Mouse (Mus musculus) kidney, embryonic 14.5 days (tissue): ENCODE data around the gene Chgb. TPM values are rescaled to one million over a fixed set of nuclear protein-coding genes. Genes with fewer than 3 reads are reported as not detected.

Source experiments
- ATAC-seq: fragments of 200-750 bp; cut with Nextera tagmentation; 2 replicates; pipeline ENCODE4 v1.8.0; 2017; ENCODE audit warnings: moderate number of reproducible peaks, mild to moderate bottlenecking, moderate TSS enrichment, moderate library complexity; ENCODE audit not compliant: low FRiP score, low TSS enrichment
- H3K27ac ChIP-seq: fragments of 300-500 bp; sonication (generic); 2 replicates; pipeline ENCODE4 v1.5.1; 2014; ENCODE audit warnings: low read depth, mild to moderate bottlenecking, low read length, moderate library complexity, mixed read lengths
- H3K27me3 ChIP-seq: fragments of 300-500 bp; sonication (generic); 2 replicates; pipeline ENCODE4 v1.6.1; 2014; ENCODE audit warnings: mild to moderate bottlenecking, low read length; ENCODE audit not compliant: control insufficient read depth, insufficient read depth
- H3K36me3 ChIP-seq: fragments of 300-500 bp; sonication (generic); 2 replicates; pipeline ENCODE4 v1.6.1; 2014; ENCODE audit warnings: low read length, mixed read lengths; ENCODE audit not compliant: control insufficient read depth, insufficient read depth
- H3K4me1 ChIP-seq: fragments of 300-500 bp; sonication (generic); 2 replicates; pipeline ENCODE4 v1.6.1; 2014; ENCODE audit warnings: low read length, mixed read lengths; ENCODE audit not compliant: control insufficient read depth, insufficient read depth
- H3K4me2 ChIP-seq: fragments of 300-500 bp; sonication (generic); replicated peaks from 2 replicates; pipeline ENCODE4 v1.6.1; 2014; ENCODE audit warnings: low read depth, mild to moderate bottlenecking, low read length
- H3K4me3 ChIP-seq: fragments of 300-500 bp; sonication (generic); 2 replicates; pipeline ENCODE4 v1.5.1; 2014; ENCODE audit warnings: mild to moderate bottlenecking, low read length
- H3K9ac ChIP-seq: fragments of 300-500 bp; sonication (generic); 2 replicates; pipeline ENCODE4 v1.6.1; 2014; ENCODE audit warnings: low read depth, mild to moderate bottlenecking, low read length, moderate library complexity
- H3K9me3 ChIP-seq: fragments of 300-500 bp; sonication (generic); 2 replicates; pipeline ENCODE4 v1.6.1; 2016; ENCODE audit warnings: low read length; ENCODE audit not compliant: control insufficient read depth
- WGBS: fragments of 180-500 bp; shearing (Covaris S2); extraction: QIAGEN DNeasy Blood & Tissue Kit; methylation state at CpG from one replicate; pipeline ENCODE4 v1.1.7; 2014; 5-methylcytosine and 5-hydroxymethylcytosine counted together
- polyA plus RNA-seq: library from polyadenylated mRNA; unstranded; fragments of >200 nt; fragmentation: Nextera tagmentation; extraction: Ambion mirVana; gene quantifications from 2 replicates; pipeline ENCODE4 v1.2.1, GENCODE M21; 2014

Gene Chgb
- 0.13 and 0.32 TPM in 2 replicates for polyA plus RNA-seq

DNA sequence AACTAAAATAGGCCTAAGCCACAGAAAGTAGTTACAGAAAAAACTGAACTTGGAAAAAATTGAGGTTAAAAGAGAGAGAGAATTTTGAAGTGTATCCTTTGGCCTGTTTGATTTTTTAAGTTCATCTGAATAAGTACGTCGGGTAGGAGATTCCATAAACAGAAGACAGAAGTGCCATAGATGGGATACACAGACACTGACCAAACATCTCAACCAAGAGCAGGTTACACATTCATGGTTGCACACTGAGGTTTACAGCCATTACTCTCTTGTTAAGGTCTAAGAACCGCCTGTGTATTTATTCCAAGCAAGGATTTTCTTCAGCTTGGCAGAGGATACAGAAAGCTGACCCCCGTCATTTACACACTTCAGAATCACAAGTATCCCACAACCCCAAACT, at the start of gene Chgb:
Chgb (plus strand) TSS at position 301 of the 400 bp plus-strand sequence.
- 5% methylated on average over 4 of the region's 4 CpGs for whole genome bisulfite sequencing
- peak within 1 kb of the TSS; percentile 88 for H3K4me2 ChIP-seq
- H3K9me3 ChIP-seq, result no peaks in the 10 kb centered on the region
- H3K4me3 ChIP-seq, result peak within 1 kb of the TSS; percentile 39
- ATAC-seq, result no peak; the same call in 1 of the 2 replicates
- H3K27me3 ChIP-seq, result peaks cover 4% of the 10 kb centered on the region; the same call in 1 of the 2 replicates
- H3K9ac ChIP-seq, result no peak within 1 kb of the TSS
- H3K4me1 ChIP-seq, result no peaks in the 10 kb centered on the region
- no peak within 1 kb of the TSS for H3K27ac ChIP-seq
- H3K36me3 ChIP-seq, result no peaks in the 10 kb centered on the region

DNA sequence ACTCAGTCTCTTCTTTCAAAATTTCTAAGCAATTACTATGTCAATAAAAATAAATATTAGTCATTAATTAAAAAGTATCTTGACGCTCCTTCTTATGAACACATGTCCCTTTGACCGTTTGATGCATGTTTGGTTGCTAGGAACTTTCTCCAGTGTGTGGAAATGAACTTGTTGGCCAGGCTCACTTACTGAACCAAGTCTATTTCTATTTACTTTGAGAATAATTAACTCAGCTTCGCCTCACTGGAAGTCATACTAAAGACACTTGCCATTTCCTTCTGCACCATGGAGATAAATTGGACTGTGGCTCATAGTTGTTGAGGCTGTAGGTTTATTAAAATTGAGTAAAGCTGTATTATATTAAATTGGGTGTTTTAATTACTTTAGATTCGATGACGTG, 48.1 kb upstream of the Chgb start:
- no peaks in the 10 kb centered on the region for H3K27me3 ChIP-seq
- no peaks in the 10 kb centered on the region for H3K4me1 ChIP-seq
- no peak overlapping the region for H3K4me2 ChIP-seq
- 78% methylated on average over 5 of the region's 5 CpGs for whole genome bisulfite sequencing
- H3K36me3 ChIP-seq, result no peaks in the 10 kb centered on the region
- no peak overlapping the region for H3K27ac ChIP-seq
- no peak overlapping the region for H3K4me3 ChIP-seq
- ATAC-seq, result no peak
- no peaks in the 10 kb centered on the region for H3K9me3 ChIP-seq
- no peak overlapping the region for H3K9ac ChIP-seq

DNA sequence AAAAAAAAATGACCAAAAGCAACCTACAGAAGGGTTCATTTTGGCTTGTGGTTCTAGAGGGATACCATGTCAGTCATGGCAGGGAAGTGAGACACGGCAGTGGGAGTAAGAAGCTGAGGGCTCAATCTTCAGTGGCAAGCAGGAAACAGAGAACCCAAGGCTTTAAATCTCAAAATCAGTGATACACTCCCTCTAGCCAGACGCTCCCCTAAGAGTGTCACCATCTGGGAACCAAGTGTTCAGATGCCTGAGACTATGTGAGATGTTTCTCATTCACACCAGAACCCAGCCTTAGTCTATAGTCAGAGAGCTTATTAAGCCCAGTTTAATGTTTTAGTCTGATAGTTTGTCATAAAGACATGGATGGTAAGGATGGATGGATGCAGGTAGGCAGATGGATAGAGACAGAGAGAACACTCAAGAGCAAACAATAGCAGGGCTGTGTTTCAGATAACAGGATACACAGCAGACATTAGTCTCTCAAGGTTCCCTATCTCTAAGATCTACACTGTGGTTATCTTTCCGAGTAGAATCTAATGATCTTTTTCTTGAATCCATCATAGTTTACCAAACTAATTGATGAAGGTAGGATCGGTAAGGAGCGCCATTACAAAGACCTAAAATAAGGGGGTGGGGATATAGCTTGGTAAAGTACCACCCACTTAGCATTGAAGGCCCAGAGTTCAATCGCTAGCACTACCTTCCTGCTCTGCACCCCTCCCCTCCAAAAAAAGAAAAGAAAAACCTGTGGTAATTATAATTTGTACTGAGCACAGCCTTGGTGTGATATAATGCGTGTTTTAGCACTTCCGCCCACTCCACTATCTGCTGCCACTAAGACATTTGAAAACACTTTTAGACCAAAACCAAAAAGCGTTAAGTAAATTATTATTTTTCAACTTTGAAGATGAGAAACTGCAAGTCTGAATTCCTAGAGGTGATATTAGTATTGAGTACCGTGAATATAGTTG, 47.2 kb upstream of the Chgb start:
- H3K9me3 ChIP-seq, result no peaks in the 10 kb centered on the region
- no peaks in the 10 kb centered on the region for H3K27me3 ChIP-seq
- no peaks in the 10 kb centered on the region for H3K36me3 ChIP-seq
- 93% methylated on average over 10 of the region's 10 CpGs for WGBS
- H3K27ac ChIP-seq, result no peak overlapping the region
- no peak overlapping the region for H3K4me2 ChIP-seq
- H3K4me3 ChIP-seq, result no peak overlapping the region
- no peak overlapping the region for H3K9ac ChIP-seq
- H3K4me1 ChIP-seq, result no peaks in the 10 kb centered on the region
- no peak for ATAC-seq

DNA sequence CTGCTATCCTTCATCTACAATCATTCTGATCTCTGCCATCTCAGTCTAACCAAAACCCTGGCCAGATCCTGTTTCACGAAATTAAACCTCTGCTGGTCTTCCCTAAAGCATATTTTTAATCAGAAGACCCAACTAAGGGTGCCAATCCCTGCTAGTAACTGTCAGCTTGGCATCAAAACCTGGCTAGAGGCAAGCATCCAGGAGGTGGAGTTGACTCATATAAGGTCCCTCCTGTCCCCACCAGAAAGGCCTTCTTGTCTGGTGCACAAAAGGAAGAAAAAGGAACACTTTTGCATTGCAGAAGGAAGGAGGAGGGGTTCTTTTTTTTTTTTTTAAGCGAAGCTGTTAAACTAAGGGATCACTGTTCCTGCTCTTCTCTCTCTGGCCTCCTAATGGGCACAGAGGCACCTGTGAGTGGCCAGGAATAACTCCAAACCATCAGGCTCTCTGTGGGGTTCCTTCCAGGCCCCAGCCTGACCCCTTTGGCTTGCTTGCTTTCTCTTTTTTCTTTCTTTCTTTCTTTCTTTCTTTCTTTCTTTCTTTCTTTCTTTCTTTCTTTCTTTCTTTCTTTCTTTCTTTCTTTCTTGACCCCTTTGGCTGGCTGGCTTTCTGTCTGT, 42.2 kb upstream of the Chgb start:
- Histone ChIP-seq H3K4me3 (no peak overlapping the region), H3K9me3 (no peaks in the 10 kb centered on the region), H3K36me3 (no peaks in the 10 kb centered on the region), H3K4me1 (no peaks in the 10 kb centered on the region), H3K9ac (no peak overlapping the region), H3K27ac (no peak overlapping the region), H3K27me3 (no peaks in the 10 kb centered on the region), H3K4me2 (no peak overlapping the region)
- ATAC-seq, result no peak
- 50% methylated on average over 2 of the region's 2 CpGs for WGBS

DNA sequence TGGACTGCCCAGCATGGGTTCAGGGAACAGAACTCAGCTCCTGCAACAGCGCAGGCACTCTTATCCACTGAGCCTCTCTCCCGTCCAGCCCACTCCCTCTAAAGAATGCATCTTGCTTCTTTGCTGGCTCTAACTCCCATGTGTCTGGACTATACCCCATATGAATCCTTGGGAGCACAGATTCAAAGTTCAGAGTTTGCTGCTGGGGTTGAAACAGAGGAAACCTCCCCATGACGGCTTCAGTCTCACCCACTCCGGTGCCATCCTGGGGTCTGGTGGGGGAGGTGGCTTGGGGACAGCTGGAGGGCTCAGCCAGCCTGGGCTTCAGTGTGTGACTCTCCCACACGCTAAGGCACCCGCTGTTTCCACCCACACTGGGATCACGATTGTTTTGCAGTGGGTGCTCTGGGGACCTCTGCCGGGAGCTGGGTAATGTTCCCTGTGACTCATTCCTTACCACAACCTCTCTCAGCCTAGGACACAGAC, 39.2 kb upstream of the Chgb start:
- no peak overlapping the region for H3K9ac ChIP-seq
- H3K27me3 ChIP-seq, result no peaks in the 10 kb centered on the region
- WGBS, result 59% methylated on average over 8 of the region's 8 CpGs
- H3K9me3 ChIP-seq, result no peaks in the 10 kb centered on the region
- ATAC-seq, result no peak
- no peak overlapping the region for H3K27ac ChIP-seq
- H3K4me3 ChIP-seq, result no peak overlapping the region
- no peaks in the 10 kb centered on the region for H3K4me1 ChIP-seq
- H3K36me3 ChIP-seq, result no peaks in the 10 kb centered on the region
- no peak overlapping the region for H3K4me2 ChIP-seq

DNA sequence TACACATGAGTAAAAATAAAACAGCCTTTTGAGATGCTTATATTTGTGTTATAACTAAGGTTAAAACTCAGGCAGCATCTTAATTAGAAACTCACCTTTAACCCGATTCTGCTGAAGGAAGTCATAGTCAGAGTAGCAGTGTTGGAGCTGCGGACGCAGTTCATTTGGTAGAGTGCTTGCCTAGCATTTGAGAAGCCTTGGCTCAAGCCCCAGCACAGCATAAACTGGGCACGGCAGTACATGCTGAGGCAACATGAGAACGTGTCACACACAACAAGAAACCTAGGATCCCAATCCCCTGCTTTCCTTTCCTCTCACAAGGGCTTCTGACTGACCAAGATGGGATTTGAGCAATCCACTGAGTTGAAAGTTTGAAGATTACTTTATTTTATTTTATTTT, 36.2 kb upstream of the Chgb start:
- ATAC-seq, result no peak

DNA sequence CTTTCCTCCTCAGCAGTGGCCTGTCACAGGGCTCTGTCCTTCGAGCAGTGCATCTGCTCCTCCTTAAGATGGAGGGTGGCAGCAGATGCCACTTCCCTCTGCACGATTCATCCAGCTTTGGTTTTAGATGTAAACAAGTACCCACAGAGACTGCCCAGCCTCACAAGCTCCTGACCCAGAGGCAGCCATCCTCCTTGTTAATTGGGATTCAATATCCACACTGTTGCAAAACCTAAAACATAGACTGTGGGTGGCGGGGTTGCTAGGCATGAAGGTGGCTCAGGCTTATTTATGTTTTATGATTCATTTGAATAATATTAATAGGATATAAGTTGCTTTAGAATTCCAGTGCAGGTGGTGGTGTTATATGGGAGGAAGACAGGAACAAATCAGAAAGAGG, 35.0 kb upstream of the Chgb start:
- Histone ChIP-seq H3K27ac (no peak overlapping the region), H3K36me3 (no peaks in the 10 kb centered on the region), H3K4me3 (no peak overlapping the region), H3K4me1 (no peaks in the 10 kb centered on the region), H3K27me3 (no peaks in the 10 kb centered on the region), H3K4me2 (no peak overlapping the region), H3K9me3 (no peaks in the 10 kb centered on the region), H3K9ac (no peak overlapping the region)
- WGBS, result 84% methylated on average over 3 of the region's 3 CpGs
- no peak for ATAC-seq

More for the DNA sequence above, 36.2 kb upstream of the Chgb start:
- no peak overlapping the region for H3K4me2 ChIP-seq
- H3K9ac ChIP-seq, result no peak overlapping the region
- no peaks in the 10 kb centered on the region for H3K27me3 ChIP-seq
- no peaks in the 10 kb centered on the region for H3K9me3 ChIP-seq
- H3K36me3 ChIP-seq, result no peaks in the 10 kb centered on the region
- H3K27ac ChIP-seq, result no peak overlapping the region
- WGBS, result 91% methylated on average over 5 of the region's 5 CpGs
- no peak overlapping the region for H3K4me3 ChIP-seq
- no peaks in the 10 kb centered on the region for H3K4me1 ChIP-seq

DNA sequence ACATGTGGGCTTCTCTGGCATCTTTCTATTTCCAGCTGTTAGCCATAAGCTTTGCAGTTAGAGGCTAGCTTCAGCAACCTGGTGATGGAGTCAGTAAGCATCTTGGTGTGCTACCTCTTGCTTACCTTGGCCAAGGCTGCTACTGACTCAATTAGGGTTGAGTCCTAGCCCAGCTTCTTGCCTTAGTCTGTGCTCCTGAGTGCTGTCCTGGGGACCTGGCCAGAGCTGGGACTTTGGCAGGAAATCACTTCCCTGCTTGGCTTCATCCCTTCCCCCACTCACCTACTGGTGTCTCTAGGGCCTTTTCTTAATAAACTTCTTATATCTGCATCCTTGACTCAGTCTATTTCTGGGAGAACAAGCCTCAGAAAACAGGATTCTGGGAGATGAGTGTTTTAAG, 30.4 kb upstream of the Chgb start:
- Histone ChIP-seq H3K27ac (no peak overlapping the region), H3K27me3 (no peaks in the 10 kb centered on the region), H3K4me2 (no peak overlapping the region), H3K4me1 (no peaks in the 10 kb centered on the region), H3K36me3 (no peaks in the 10 kb centered on the region), H3K4me3 (no peak overlapping the region), H3K9me3 (no peaks in the 10 kb centered on the region), H3K9ac (no peak overlapping the region)
- ATAC-seq, result no peak
